Mouse (Mus musculus): ENCODE data around the gene AU015836. TPM values are rescaled to one million over a fixed set of nuclear protein-coding genes. Genes with fewer than 3 reads are reported as not detected.
"Not testable (repeated sequence)": the region's sequence is repeated elsewhere in the genome, so short reads cannot be mapped to it uniquely, and the experiment has no call there.

Gene AU015836
- not detected for total RNA-seq (2022)

DNA sequence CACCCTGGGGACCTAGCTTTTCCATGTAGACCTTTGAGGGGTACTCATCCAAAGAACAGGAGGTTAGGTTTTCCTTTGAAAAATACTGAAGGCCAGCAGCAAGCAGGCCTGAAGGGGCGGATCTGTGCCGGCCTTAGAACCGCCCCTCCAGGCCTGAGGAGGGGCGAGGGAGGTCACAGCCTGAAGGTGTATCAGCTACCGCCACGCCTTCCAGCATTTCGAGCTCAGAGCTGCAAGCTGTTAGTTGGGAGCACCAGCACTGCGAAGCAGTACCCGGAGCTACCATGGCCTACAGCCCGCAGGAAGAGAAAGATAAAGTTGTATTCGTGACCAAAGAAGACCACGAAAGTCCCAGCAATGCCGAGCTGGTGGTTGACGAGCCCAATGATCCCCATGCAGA, at the start of gene AU015836:
AU015836 (plus strand) TSS at position 216 of the 400 bp plus-strand sequence.
- no peak for DNase-seq (ENCODE audit: low spot score)

- no peak for DNase-seq (ENCODE audit: low spot score)
Observed at GRCm38 (mm10) chrX:93919017-93919416, 49.4 kb upstream of the AU015836 start.

- DNase-seq (ENCODE audit: low spot score), result no peak
Observed at GRCm38 (mm10) chrX:93928379-93928778, 40.1 kb upstream of the AU015836 start.

DNA sequence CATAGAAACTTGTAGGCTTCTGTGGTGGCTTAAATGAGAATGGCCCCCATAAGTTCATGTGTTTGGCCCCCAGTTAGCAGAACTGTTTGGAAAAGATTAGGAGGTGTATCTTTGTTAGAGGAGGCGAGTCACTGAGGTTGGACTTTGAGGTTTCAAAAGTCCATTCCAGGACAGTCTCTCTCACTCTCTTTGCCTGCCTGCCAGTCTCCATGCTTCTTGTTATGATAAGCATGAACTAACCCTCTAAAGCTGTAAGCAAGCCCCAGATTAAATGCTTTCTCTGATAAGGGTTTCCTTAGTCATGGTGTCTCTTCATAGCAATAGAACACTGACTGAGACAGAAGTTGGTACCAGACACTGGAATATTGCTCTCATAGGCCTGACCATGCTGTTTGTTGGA, 39.7 kb upstream of the AU015836 start:
- DNase-seq (ENCODE audit: low spot score), result no peak

- DNase-seq (ENCODE audit: low spot score), result no peak
Observed at GRCm38 (mm10) chrX:93931694-93932093, 36.8 kb upstream of the AU015836 start.

- DNase-seq (ENCODE audit: low spot score), result peak; percentile 0
Observed at GRCm38 (mm10) chrX:93956727-93957126, 11.7 kb upstream of the AU015836 start.

DNA sequence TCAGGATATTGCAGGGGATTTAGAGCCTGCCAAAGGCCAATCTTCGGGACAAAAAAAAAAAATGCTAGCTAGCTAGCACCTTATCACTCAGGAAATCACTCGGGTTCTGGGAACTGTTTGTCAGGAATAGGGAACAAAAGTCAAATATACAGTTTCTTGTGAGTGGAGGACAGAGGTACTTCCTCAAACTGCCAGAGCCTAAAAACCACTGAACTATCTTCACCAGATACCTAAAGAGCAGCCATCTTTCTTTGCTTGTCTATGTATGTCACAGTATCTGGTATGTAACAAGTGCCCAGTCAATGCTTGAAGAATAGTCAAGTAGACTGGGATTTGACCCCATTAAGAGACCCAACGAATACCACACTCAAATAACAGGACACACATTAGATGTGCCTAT, 10.0 kb upstream of the AU015836 start:
- DNase-seq (ENCODE audit: low spot score), result no peak

GRCm38 (mm10) chrX:93980341-93980740, 11.9 kb downstream of the AU015836 start:
- no peak for DNase-seq (ENCODE audit: low spot score)

GRCm38 (mm10) chrX:93982193-93982592, 13.7 kb downstream of the AU015836 start:
- DNase-seq (ENCODE audit: low spot score), result no peak

GRCm38 (mm10) chrX:93985096-93985495, 16.6 kb downstream of the AU015836 start:
- DNase-seq (ENCODE audit: low spot score), result not testable (repeated sequence)

DNA sequence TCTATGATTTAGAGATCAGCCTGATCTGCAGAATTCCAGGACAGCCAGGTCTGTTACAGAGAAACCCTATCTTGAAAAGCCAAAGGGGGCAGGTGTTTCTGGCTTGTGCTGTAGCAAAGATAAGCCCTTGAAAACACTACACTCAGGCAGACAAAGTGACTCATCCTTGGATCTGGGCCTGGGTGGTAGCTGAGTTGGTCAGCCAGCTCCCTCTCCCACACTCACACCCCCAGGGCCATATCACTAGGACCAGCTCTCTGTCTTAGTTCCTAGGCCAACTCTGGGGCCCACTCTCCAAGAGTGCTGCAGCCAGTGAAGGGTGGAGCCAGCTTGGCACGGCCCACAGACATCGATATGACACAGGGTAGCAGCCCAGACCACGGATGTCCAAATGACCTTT, 38.5 kb downstream of the AU015836 start:
- no peak for DNase-seq (ENCODE audit: low spot score)

GRCm38 (mm10) chrX:94009442-94009841, 41.0 kb downstream of the AU015836 start:
- no peak for DNase-seq (ENCODE audit: low spot score)

DNA sequence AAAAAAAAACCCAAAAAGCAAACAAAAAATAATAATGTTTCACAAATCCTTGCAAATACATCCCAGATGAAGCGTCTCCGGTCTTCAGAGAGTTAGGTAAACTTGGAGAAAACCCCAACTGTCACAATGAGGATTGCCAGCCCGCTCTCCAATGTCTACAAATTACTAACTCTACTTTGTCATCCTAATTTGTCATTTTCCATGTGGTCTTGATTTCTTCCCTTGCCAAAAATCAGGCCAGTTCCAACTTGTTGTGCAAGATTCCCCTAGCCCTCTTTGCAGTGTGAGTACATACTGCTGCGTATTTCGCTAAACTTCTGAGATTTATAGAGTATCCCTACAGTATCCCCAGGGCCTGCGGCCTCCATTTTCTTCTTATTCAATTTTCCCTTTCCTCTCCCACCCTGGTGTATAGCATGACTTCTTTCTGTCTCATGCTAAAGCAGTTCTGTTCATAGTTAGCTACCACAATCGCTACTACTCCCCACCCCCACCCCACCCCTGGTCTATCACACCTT, 43.3 kb downstream of the AU015836 start:
- DNase-seq (ENCODE audit: low spot score), result peak; percentile 12

DNA sequence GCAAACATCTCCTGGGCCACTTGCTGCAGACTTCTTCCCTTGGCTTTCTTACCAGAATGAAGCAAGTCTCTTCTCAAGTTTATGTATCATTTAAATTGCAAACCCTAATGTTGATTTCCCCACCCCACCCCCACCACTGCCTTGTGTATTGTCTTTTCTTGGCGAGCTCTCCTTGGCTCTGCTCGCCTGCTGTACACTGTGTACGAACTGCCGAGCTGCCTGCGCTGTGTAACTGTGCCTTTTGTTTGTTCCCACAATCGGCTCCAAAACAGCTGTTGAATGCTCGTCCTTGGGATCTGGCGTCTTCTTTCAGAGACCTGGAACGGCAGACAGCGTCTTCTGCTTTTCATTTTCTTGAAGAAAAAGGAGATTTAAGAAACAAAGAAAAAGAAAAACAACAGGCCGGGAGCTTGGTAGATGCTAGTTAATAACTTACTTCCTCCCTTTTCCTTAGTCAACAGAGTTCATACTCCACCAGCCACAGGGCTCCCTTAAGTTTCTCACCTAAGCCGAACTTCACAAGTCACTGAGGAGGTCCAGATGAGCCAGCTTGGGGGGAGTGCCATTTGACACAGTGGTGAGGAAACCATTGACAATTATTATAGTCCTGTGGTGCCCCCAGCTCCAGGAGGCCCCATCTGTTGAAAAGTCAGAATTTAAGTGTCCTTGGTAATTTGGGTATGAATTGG, 44.2 kb downstream of the AU015836 start:
- peak; percentile 14 for DNase-seq (ENCODE audit: low spot score)

GRCm38 (mm10) chrX:94016891-94017290, 48.4 kb downstream of the AU015836 start:
- no peak for DNase-seq (ENCODE audit: low spot score)

GRCm38 (mm10) chrX:94022264-94022874, 53.9 kb downstream of the AU015836 start:
- no peak for DNase-seq (ENCODE audit: low spot score)

Other genes starting within 250 kb of the AU015836 start
- gene Pdk3, start 136.5 kb upstream of the AU015836 start, total RNA-seq (2022), result 1 to 10 TPM; 1.6 to 3.6 (median 2.6) TPM
- gene Zfx, start 155.0 kb downstream of the AU015836 start, total RNA-seq (2022), result 10 to 100 TPM; 22.4 to 28.4 (median 24.6) TPM
- 100 to 1,000 TPM in 3 of 4 experiments, 10 to 100 TPM in 1; 95.2 to 166 (median 124) TPM for gene Eif2s3x, start 244.2 kb downstream of the AU015836 start, total RNA-seq (2022)